ENCODE assay signal across 10 mouse cellular contexts in genomic region chr11:69443328-69443727, GRCm38 (mm10). TPM values are rescaled to one million over a fixed set of nuclear protein-coding genes. Genes with fewer than 3 reads are reported as not detected.
DNase-seq lines count a peak whose midpoint lies in the region; ATAC-seq and TF ChIP-seq lines count a peak whose summit lies in the region.
"Had no signal": no experiment of that assay in that cellular context is flagged by ENCODE, and none has a peak within 500 bp of the region (broad histone marks: within the 10 kb centered on the region; RNA-seq: fewer than 3 reads in every experiment).

No protein-coding gene starts in this region.

- H3K9me3 ChIP-seq in midbrain, embryonic 15.5 days, result no peaks in the 10 kb centered on the region
- H3K9me3 ChIP-seq in forebrain, embryonic 12.5 days, result no peaks in the 10 kb centered on the region
- H3K9me3 ChIP-seq: hindbrain, embryonic 15.5 days had no signal

- H3K36me3 ChIP-seq in midbrain, embryonic 15.5 days (replicated peaks), result no peaks in the 10 kb centered on the region
- no peaks in the 10 kb centered on the region for H3K36me3 ChIP-seq in forebrain, embryonic 12.5 days (replicated peaks)
- H3K36me3 ChIP-seq: hindbrain, embryonic 15.5 days had no signal

- in situ Hi-C loops in Patski (cut with MboI; ENCODE audit: low pct_unique_long_range_greater_than_20kb), result no loop called here

- no peak for DNase-seq in gastrocnemius, adult 2 months
- no peak for DNase-seq in gastrocnemius, postnatal 25 days
- peak; percentile 55 for DNase-seq in Patski (ENCODE audit: low read depth, low spot score)
- DNase-seq in heart, postnatal 10 days, result peak; percentile 23 to 50
- DNase-seq in lung, postnatal 25 days (ENCODE audit: low spot score), result peak; percentile 78
- DNase-seq: cerebellum, adult 11 months had no signal

- CTCF ChIA-PET in Patski (lab: Charles Lee), result interaction anchor here (1.6 to 1.9 kb wide), 2 partner anchors 9 to 184 kb away, joined by 4 to 8 read pairs; no protein-coding TSS in a partner anchor

- H3K4me3 ChIP-seq in gastrocnemius, adult 2 months, result no peak overlapping the region
- no peak overlapping the region for H3K4me3 ChIP-seq in midbrain, embryonic 15.5 days
- H3K4me3 ChIP-seq in forebrain, embryonic 12.5 days (replicated peaks), result no peak overlapping the region
- H3K4me3 ChIP-seq: hindbrain, embryonic 15.5 days had no signal

- no peaks in the 10 kb centered on the region; the same call in 1 of the 2 replicates for H3K4me1 ChIP-seq in midbrain, embryonic 15.5 days
- no peaks in the 10 kb centered on the region for H3K4me1 ChIP-seq in forebrain, embryonic 12.5 days

- peak; percentile 62 for ATAC-seq in Patski
- ATAC-seq in monocyte, adult 5-6 weeks (replicated peaks; ENCODE audit: insufficient number of reproducible peaks, low FRiP score, low TSS enrichment, poor library complexity, severe bottlenecking), result no peak
- ATAC-seq in midbrain, embryonic 15.5 days (replicated peaks), result no peak
- no peak for ATAC-seq in forebrain, embryonic 12.5 days (ENCODE audit: low FRiP score)

- intact Hi-C loops in gastrocnemius, adult 2 months (cut with DNase I), result loop anchor here (5.0 kb wide), 1 partner anchor 69 kb away; no protein-coding TSS in a partner anchor
- intact Hi-C loops in heart, postnatal 10 days (cut with DNase I), result no loop called here

- no peaks in the 10 kb centered on the region for H3K27me3 ChIP-seq in Patski
- no peaks in the 10 kb centered on the region for H3K27me3 ChIP-seq in midbrain, embryonic 15.5 days (replicated peaks)
- no peaks in the 10 kb centered on the region for H3K27me3 ChIP-seq in forebrain, embryonic 12.5 days
- H3K27me3 ChIP-seq: hindbrain, embryonic 15.5 days had no signal

- no peak overlapping the region for H3K9ac ChIP-seq in midbrain, embryonic 15.5 days
- H3K9ac ChIP-seq in forebrain, embryonic 12.5 days, result no peak overlapping the region
- H3K9ac ChIP-seq: hindbrain, embryonic 15.5 days had no signal

- POLR2A ChIA-PET in Patski (lab: Charles Lee), result no interaction called here

- TF ChIP-seq CTCF in gastrocnemius, adult 2 months (IDR thresholded peaks at IDR 0.05), result no peak
- no peak for TF ChIP-seq CTCF in Patski (IDR thresholded peaks at IDR 0.05)

- H3K4me2 ChIP-seq in midbrain, embryonic 15.5 days, result no peak overlapping the region
- no peak overlapping the region for H3K4me2 ChIP-seq in forebrain, embryonic 12.5 days
- H3K4me2 ChIP-seq: hindbrain, embryonic 15.5 days had no signal

- 54% methylated on average over 5 of the region's 5 CpGs for WGBS in midbrain, embryonic 15.5 days
- WGBS in forebrain, embryonic 12.5 days, result 56% methylated on average over 5 of the region's 5 CpGs

- 0 out of 2 replicates have a peak overlapping the region, but pooled peaks have one; percentile 24 for H3K27ac ChIP-seq in gastrocnemius, adult 2 months
- no peak overlapping the region for H3K27ac ChIP-seq in midbrain, embryonic 15.5 days
- H3K27ac ChIP-seq in forebrain, embryonic 12.5 days, result no peak overlapping the region
- H3K27ac ChIP-seq: hindbrain, embryonic 15.5 days had no signal

RNA-seq across cellular contexts. Expression of gene Kdm6b, which starts 29.9 kb away (rescaled TPM):
- 10 to 100 TPM; 23.9 to 24.5 TPM for total RNA-seq in gastrocnemius, adult 2 months (2021)
- 10 to 100 TPM; 23.9 to 27.7 TPM for total RNA-seq in gastrocnemius, postnatal 25 days (2021)
- 26.6 TPM for polyA plus RNA-seq in Patski (2021)
- 10 to 100 TPM; 48.3 to 52.2 TPM for total RNA-seq in heart, postnatal 10 days (2021)
- 14.3 to 27.5 TPM (median 16.8 TPM) in 3 replicates for total RNA-seq in monocyte, adult 5-6 weeks (2017)
- 41.3 and 45.3 TPM in 2 replicates for polyA plus RNA-seq in midbrain, embryonic 15.5 days (2015; fragmentation: Nextera tagmentation; extraction: Ambion mirVana)
- 50.8 and 53.3 TPM in 2 replicates for polyA plus RNA-seq in forebrain, embryonic 12.5 days (2016; fragmentation: Nextera tagmentation; extraction: Ambion mirVana)

RNA-seq across cellular contexts. Expression of gene Tmem88, which starts 45.3 kb away (rescaled TPM):
- total RNA-seq in gastrocnemius, adult 2 months (2021), result 1 to 10 TPM; 6.5 to 7.4 TPM
- 1 to 10 TPM; 6.1 to 7.0 TPM for total RNA-seq in gastrocnemius, postnatal 25 days (2021)
- 0.18 TPM for polyA plus RNA-seq in Patski (2021)
- 10 to 100 TPM; 53.3 to 54.0 TPM for total RNA-seq in heart, postnatal 10 days (2021)
- 3.1 to 3.8 TPM in 2 of 3 replicates, not detected in the other for total RNA-seq in monocyte, adult 5-6 weeks (2017)
- polyA plus RNA-seq in midbrain, embryonic 15.5 days (2015; fragmentation: Nextera tagmentation; extraction: Ambion mirVana), result 6.5 and 7.0 TPM in 2 replicates
- polyA plus RNA-seq in forebrain, embryonic 12.5 days (2016; fragmentation: Nextera tagmentation; extraction: Ambion mirVana), result 9.1 and 11.2 TPM in 2 replicates

RNA-seq across cellular contexts. Expression of gene Cyb5d1, which starts 47.9 kb away (rescaled TPM):
- 10 to 100 TPM; 34.9 to 36.0 TPM for total RNA-seq in gastrocnemius, adult 2 months (2021)
- total RNA-seq in gastrocnemius, postnatal 25 days (2021), result 10 to 100 TPM; 26.5 to 26.9 TPM
- polyA plus RNA-seq in Patski (2021), result 28.1 TPM
- 10 to 100 TPM; 27.5 to 30.2 TPM for total RNA-seq in heart, postnatal 10 days (2021)
- total RNA-seq in monocyte, adult 5-6 weeks (2017), result 19.2 to 55.3 TPM (median 20.9 TPM) in 3 replicates
- 32.7 and 33.5 TPM in 2 replicates for polyA plus RNA-seq in midbrain, embryonic 15.5 days (2015; fragmentation: Nextera tagmentation; extraction: Ambion mirVana)
- polyA plus RNA-seq in forebrain, embryonic 12.5 days (2016; fragmentation: Nextera tagmentation; extraction: Ambion mirVana), result 55.0 and 60.9 TPM in 2 replicates

RNA-seq across cellular contexts. Expression of gene Naa38, which starts 48.0 kb away (rescaled TPM):
- 10 to 100 TPM; 62.4 to 86.0 TPM for total RNA-seq in gastrocnemius, adult 2 months (2021)
- total RNA-seq in gastrocnemius, postnatal 25 days (2021), result 10 to 100 TPM; 60.4 to 65.0 TPM
- polyA plus RNA-seq in Patski (2021), result 128 TPM
- total RNA-seq in heart, postnatal 10 days (2021), result 10 to 100 TPM; 94.1 to 95.0 TPM
- total RNA-seq in monocyte, adult 5-6 weeks (2017), result 51.4 to 93.3 TPM (median 54.6 TPM) in 3 replicates
- polyA plus RNA-seq in midbrain, embryonic 15.5 days (2015; fragmentation: Nextera tagmentation; extraction: Ambion mirVana), result 96.8 and 101 TPM in 2 replicates
- 91.7 and 103 TPM in 2 replicates for polyA plus RNA-seq in forebrain, embryonic 12.5 days (2016; fragmentation: Nextera tagmentation; extraction: Ambion mirVana)

Comparison
In these comparisons a context has a peak if more than half of its experiments do, and no peak if none do; other contexts are left out.
1. DNase-seq: peak in Patski (single experiment), heart, postnatal 10 days (2 of 2) and lung, postnatal 25 days (single experiment); none in gastrocnemius, adult 2 months (single experiment) and gastrocnemius, postnatal 25 days (single experiment).
2. RNA of gene Tmem88, which starts 45.3 kb away (total RNA-seq): 53.3 to 54.0 TPM in heart, postnatal 10 days; 6.5 to 7.4 TPM in gastrocnemius, adult 2 months, 6.1 to 7.0 TPM in gastrocnemius, postnatal 25 days and 3.1 to 3.8 TPM in monocyte, adult 5-6 weeks; every median in the first group is over 4 times any median in the second.